Mouse (Mus musculus) right cerebral cortex, postnatal 25 days (tissue): ENCODE data around the gene Hoxa4.

Experiments used
- DNase-seq: peaks from one replicate; pipeline ENCODE4 v3.0.0; 2022

Hoxa4 gene

DNA sequence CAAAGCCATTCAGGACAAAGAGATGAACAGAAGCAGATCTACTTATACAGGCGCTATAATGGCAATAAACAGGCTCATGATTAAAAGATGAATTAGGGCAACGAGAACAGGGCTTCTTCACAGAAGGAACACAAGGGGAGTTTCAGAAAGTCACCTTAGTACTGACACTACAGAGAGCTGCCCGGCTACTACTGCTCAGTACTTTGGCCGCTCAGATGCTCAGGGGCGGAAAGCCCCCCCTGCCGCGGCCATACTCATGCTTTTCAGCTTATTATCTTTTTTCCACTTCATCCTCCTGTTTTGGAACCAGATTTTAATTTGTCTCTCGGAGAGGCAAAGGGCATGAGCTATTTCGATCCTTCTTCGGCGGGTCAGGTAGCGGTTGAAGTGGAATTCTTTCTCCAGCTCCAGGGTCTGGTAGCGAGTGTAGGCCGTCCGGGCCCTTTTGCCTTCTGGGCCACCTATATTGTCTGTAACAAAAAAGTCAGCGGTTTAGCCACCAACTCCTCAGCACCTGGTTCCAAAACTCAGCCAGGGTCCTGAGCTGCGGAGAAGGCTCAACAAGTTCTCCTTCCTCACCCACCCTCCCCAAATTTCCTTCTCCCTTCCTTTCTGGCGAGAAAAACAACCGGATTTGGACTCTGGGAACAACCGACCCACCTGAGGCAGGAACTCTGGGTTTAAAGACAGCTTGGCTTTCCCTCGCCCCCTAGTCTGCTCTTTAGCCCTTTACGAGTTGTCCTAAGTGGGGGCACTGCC, 11.0 kb upstream of the Hoxa4 start:
- no peak for DNase-seq

DNA sequence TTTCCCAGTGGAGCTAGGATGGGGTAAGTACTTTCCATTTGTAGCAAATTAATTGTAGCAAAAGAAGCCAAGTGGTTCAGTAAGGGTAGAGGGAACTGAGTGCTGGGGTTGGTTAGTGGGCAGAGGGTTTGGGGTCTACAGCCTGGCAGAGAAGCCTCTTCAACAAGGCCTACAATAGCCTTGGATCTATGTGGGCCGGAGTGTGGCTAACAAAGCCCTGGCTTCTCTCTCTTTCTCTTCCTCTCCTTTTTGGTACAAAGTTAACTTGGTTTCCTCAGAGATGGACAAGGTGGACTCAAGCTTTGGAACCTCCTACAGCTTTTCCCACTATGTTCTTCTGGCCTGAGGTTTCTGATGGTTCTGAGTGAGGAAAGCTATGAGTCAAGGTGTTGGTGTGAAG, 9.7 kb upstream of the Hoxa4 start:
- DNase-seq = no peak

DNA sequence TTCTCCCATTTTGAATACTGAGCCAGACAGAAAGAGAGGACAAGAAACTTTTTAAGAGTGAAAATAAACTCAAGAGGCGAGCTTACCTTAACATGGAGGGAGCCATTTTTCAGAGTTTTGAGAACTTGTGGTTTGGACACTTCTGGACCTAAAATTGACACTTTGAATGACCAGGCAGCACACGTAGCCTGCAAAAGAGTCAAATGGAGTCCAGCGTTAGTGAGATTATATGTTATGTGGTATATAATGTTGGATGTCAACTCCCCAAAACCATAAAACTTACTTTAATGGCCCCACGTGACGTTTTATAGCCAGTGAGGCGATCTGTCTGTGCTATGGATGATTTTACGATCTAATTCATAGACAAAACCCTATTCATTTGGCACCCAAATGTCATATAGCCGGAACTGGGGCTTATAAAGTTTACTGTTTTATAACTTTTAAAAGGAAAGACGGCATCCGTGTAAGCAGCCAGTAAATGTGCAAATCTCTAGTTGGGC, 9.2 kb upstream of the Hoxa4 start:
- DNase-seq = no peak

GRCm38 (mm10) chr6:52200073-52200750, 8.7 kb upstream of the Hoxa4 start:
- no peak for DNase-seq

- DNase-seq = no peak
These were observed 5.7 kb upstream of the Hoxa4 start for GRCm38 (mm10) chr6:52197271-52197670.

- no peak for DNase-seq
These were observed 5.3 kb upstream of the Hoxa4 start for GRCm38 (mm10) chr6:52196811-52197210.

GRCm38 (mm10) chr6:52194690-52195089, 3.1 kb upstream of the Hoxa4 start:
- DNase-seq = no peak

DNA sequence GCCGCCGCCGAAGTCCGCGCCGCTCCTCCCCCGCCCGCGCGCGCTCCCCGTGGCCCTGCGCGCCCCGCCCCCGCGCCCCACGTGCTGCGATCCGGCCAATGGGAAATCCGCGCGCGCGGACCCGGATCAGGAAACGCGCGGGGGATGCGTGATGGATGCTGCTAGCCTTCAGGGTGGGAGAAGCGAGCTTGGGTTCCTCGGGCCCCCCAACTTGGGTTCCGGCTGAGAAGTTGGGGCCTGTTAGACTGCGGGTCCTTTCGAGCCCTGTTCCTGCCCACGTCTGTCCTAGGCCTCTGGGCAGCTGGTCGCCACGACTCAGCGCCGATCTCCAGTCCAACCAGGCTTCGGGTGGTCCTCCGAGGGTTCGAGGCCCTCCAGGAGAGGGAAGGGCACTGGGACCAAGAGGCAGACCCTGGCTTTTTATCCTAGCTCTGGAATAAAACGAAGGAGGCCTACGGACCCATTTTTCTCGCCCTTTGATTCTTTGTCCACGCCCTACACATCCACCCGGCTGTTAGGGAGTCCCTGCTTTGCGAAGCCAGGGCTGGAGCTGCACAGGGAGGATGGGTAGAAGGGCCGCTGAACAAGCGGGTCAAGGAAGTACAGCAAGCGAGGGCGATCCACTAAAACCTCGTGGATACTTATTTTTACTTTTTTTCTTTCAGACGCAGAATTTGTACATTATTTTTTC, 452 bp upstream of the Hoxa4 start:
- DNase-seq = no peak

- no peak for DNase-seq
These were observed 1.1 kb downstream of the Hoxa4 start for GRCm38 (mm10) chr6:52190410-52190809.

GRCm38 (mm10) chr6:52189909-52190308, 1.6 kb downstream of the Hoxa4 start:
- no peak for DNase-seq

DNA sequence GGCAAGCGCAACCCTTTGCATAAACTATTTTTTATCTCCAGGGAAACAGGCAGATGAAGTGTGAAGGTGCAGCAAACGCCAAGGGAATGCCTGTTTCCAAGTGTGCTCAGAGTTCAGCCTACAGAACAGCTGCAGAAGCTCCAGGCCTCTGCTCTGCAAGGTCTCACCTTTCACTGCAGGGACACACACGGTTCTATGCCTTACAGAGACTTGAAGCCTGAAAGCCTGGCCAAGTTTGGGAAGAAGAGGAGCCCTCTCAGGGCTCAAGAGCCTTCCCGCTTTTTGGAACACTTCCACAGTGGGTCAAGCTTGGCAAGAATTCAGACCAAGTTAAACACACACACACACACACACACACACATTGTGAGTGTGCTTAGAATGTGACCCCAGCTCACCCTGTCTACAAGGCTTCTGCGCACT, 2.4 kb downstream of the Hoxa4 start:
- DNase-seq = no peak

DNA sequence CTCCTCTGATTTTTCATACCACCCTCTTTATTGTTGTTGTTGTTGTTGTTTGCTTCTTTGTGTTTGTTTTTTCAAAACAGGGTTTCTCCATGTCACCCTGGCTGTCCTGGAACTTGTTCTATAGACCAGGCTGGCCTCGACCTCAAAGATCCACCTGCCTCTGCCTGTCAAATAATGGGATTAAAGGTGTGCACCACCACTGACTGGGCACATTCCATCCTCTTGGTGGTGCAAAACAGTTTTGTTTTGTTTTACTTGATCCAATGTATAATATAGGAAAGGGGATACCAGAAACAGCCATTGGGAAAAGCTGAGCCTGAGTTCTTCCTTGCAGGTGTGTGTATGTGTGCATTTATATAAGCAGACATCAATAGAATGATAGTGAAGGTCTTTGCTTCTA, 5.1 kb downstream of the Hoxa4 start:
- DNase-seq = no peak

DNA sequence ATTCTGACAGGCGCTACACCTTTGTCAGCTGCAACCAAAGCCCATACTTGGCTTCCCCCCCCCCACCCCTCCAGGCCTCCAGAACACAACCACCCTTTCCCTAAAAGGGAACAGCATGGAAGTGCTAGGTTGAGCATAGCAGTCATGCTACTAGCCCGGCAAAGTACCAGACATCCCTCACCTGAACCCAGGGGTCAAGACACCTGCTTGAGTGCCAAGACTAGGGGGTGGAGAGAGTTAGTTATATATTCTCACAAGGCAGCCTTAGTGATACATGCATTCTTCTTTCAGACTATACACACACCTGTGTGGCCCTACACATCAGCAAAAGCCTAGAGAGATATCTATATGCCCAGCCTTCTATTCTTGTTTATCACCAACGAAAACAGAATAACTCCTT, 5.7 kb downstream of the Hoxa4 start:
- DNase-seq = no peak

- no peak for DNase-seq
These were observed 6.3 kb downstream of the Hoxa4 start for GRCm38 (mm10) chr6:52185222-52185621.

DNA sequence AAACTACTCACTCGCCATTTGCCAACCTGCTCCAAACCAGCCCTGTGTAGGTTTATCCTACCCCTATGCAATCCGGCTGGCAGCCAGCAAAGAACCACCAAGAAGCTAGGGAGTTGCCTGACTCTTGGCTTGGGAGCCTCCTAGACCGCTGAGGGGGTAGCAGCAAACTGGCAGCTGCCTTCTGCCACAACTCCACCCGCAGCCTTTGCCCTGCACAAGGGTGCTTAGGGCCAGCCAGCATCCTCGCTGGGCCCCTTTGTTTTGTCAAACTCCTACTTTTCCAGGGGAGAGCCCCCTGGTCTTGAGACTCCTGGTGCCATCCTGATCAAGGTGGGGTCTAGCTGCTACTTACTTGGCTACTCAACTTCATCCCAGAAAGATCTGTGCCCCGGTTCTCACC, 6.9 kb downstream of the Hoxa4 start:
- DNase-seq = no peak

- DNase-seq = no peak
These were observed 8.1 kb downstream of the Hoxa4 start for GRCm38 (mm10) chr6:52183311-52184080.

GRCm38 (mm10) chr6:52182793-52183192, 8.8 kb downstream of the Hoxa4 start:
- no peak for DNase-seq

GRCm38 (mm10) chr6:52182030-52182429, 9.5 kb downstream of the Hoxa4 start:
- DNase-seq = no peak

GRCm38 (mm10) chr6:52180726-52181125, 10.8 kb downstream of the Hoxa4 start:
- no peak for DNase-seq

GRCm38 (mm10) chr6:52180213-52180710, 11.3 kb downstream of the Hoxa4 start:
- DNase-seq = no peak

- DNase-seq = no peak
These were observed 11.9 kb downstream of the Hoxa4 start for GRCm38 (mm10) chr6:52179690-52180089.

- no peak for DNase-seq
These were observed 12.5 kb downstream of the Hoxa4 start for GRCm38 (mm10) chr6:52178918-52179665.
